Mouse (Mus musculus): ENCODE measurements around the gene Sav1. TPM values are rescaled to one million over a fixed set of nuclear protein-coding genes. Genes with fewer than 3 reads are reported as not detected.

The Sav1 gene
- polyA plus RNA-seq, 1 experiment from 2014 or later, result 2.7 TPM

DNA sequence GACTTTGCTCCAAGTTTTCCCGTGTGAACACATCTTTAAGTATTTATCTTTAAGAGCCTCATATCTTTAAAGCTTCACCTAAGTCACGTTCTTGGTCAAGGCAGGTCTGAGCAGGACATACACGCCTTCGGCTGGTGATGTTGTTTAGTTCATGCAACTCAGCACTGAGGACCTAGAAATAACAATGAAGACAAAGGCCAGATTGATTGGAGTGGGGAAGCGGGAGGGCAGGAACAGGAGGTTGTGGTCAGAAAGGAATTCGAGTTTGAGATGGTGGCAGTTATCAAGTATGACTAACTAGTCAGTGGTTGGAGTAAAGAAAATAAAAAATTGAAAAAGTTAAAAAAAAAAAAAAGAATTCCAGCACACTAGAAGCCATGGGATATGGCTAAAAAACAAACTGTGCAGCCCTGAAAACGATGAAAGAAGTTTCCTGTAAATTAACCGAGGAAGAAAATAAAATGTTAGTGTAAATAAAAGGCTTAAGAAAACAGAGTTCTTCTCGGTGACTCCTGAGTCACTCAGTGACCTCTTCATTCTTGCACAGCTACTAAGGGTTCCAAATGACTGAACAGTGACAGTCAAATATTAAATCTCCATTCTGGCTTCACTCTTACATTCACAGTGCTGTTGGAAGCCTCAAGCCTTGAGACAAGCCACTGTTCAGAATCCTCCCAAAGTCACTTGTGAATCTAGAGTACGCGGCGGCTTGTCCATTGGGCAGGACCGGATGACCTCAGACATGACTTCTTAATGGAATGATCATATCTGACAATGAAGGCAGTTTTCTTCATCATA lies 11.6 kb upstream of the Sav1 start:
- ATAC-seq (ENCODE audit: low read depth), result no peak
- Histone ChIP-seq H3K36me3 (ENCODE audit: control insufficient read depth, insufficient read depth, low read length) (no peaks in the 10 kb centered on the region), H3K27me3 (ENCODE audit: control insufficient read depth, insufficient read depth, low read length) (no peaks in the 10 kb centered on the region), H3K9me3 (ENCODE audit: control insufficient read depth, low read length) (no peaks in the 10 kb centered on the region), H3K4me3 (ENCODE audit: low read depth, low read length) (no peak overlapping the region), H3K9ac (replicated peaks; ENCODE audit: low read depth, low read length) (no peak overlapping the region), H3K4me2 (ENCODE audit: low read depth, low read length) (no peak overlapping the region), H3K27ac (ENCODE audit: low read depth, low read length) (no peak overlapping the region), H3K4me1 (ENCODE audit: control insufficient read depth, insufficient read depth, low read length) (no peaks in the 10 kb centered on the region)
- 89% methylated on average over 13 of the region's 13 CpGs for WGBS

DNA sequence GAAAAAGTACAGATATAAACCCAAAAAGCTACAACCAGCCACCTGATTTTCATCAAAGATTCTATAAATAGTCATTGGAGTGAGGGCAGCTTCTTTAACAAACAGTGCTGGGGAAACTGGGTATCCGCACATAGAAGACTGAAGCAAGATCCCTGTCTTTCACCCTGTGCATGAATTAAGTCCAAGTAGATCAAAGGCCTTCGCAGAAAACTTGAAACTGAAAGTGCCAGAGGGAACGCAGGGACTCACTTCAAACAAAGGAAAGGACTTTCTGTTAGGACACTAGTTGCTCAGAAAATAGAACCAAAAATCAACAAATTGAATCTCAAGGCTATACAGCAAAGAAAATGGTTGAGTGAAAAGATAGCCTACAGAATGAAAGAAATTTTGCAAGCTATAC lies 8.6 kb upstream of the Sav1 start:
- WGBS, result 82% methylated on average over 3 of the region's 3 CpGs
- Histone ChIP-seq H3K27me3 (ENCODE audit: control insufficient read depth, insufficient read depth, low read length) (no peaks in the 10 kb centered on the region), H3K9me3 (ENCODE audit: control insufficient read depth, low read length) (no peaks in the 10 kb centered on the region), H3K4me1 (ENCODE audit: control insufficient read depth, insufficient read depth, low read length) (no peaks in the 10 kb centered on the region), H3K9ac (replicated peaks; ENCODE audit: low read depth, low read length) (no peak overlapping the region), H3K27ac (ENCODE audit: low read depth, low read length) (no peak overlapping the region), H3K36me3 (ENCODE audit: control insufficient read depth, insufficient read depth, low read length) (no peaks in the 10 kb centered on the region), H3K4me2 (ENCODE audit: low read depth, low read length) (no peak overlapping the region), H3K4me3 (ENCODE audit: low read depth, low read length) (no peak overlapping the region)
- ATAC-seq (ENCODE audit: low read depth), result no peak

DNA sequence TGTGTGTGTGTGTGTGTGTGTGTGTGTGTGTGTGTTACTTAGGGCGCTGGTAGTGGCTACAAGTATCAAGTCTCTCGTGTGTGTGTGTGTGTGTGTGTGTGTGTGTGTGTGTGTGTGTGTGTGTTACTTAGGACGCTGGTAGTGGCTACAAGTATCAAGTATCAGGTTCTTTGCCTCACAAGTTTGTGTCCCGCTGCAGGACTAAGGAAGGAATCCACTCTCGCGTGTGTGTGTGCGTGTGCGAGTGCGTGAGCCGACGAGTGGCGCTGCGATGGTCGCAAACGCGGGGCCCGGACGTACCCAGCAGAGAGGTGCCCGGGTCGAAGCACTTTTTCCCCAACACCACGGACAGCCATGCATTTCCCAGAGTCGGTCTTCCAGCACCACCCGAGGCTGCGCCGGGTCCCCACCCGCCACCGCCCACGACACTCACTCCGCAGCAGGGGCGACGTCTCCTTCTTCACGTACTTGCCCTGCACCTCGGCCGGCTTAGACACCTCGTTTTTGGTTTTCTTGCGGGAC lies 500 bp downstream of the Sav1 start:
- Histone ChIP-seq H3K4me3 (ENCODE audit: low read depth, low read length) (peak overlapping the region; percentile 92), H3K4me2 (ENCODE audit: low read depth, low read length) (peak overlapping the region; percentile 59), H3K27ac (ENCODE audit: low read depth, low read length) (peak overlapping the region; percentile 91), H3K4me1 (ENCODE audit: control insufficient read depth, insufficient read depth, low read length) (peaks cover 10% of the 10 kb centered on the region), H3K9me3 (ENCODE audit: control insufficient read depth, low read length) (no peaks in the 10 kb centered on the region), H3K27me3 (ENCODE audit: control insufficient read depth, insufficient read depth, low read length) (no peaks in the 10 kb centered on the region; the same call in 1 of the 2 replicates), H3K9ac (replicated peaks; ENCODE audit: low read depth, low read length) (peak overlapping the region; percentile 90), H3K36me3 (ENCODE audit: control insufficient read depth, insufficient read depth, low read length) (peaks cover 14% of the 10 kb centered on the region; the same call in 1 of the 2 replicates)
- ATAC-seq (ENCODE audit: low read depth), result peak; percentile 67
- under 1% methylated on average over 32 of the region's 36 CpGs for WGBS

DNA sequence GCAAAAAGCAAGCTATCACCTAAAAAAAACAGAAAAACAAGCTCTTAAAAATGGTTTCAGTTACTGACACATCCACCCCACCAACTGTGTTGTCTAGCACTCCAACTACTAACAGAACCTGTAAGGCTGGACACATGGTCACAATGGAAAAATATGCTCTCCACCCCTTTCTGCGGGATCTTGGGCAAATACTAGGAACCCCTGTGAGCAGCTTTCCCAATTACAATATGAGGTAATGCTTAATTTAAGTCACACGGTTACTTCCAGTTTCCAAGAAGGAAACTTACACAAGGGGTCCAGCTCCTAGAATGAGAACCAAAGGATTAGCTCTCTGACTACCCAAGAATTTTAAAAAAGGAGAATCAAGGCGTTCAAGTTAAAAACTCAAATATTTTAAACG lies 1.3 kb downstream of the Sav1 start:
- H3K4me1 ChIP-seq (ENCODE audit: control insufficient read depth, insufficient read depth, low read length), result peaks cover 10% of the 10 kb centered on the region
- ATAC-seq (ENCODE audit: low read depth), result no peak
- H3K9me3 ChIP-seq (ENCODE audit: control insufficient read depth, low read length), result no peaks in the 10 kb centered on the region
- peak overlapping the region; percentile 59 for H3K4me2 ChIP-seq (ENCODE audit: low read depth, low read length)
- 39% methylated on average over 4 of the region's 4 CpGs for WGBS
- no peak overlapping the region for H3K27ac ChIP-seq (ENCODE audit: low read depth, low read length)
- H3K27me3 ChIP-seq (ENCODE audit: control insufficient read depth, insufficient read depth, low read length), result no peaks in the 10 kb centered on the region; the same call in 1 of the 2 replicates
- peaks cover 15% of the 10 kb centered on the region; the same call in 1 of the 2 replicates for H3K36me3 ChIP-seq (ENCODE audit: control insufficient read depth, insufficient read depth, low read length)
- peak overlapping the region; percentile 92 for H3K4me3 ChIP-seq (ENCODE audit: low read depth, low read length)
- no peak overlapping the region; the same call in 1 of the 2 replicates for H3K9ac ChIP-seq (replicated peaks; ENCODE audit: low read depth, low read length)

DNA sequence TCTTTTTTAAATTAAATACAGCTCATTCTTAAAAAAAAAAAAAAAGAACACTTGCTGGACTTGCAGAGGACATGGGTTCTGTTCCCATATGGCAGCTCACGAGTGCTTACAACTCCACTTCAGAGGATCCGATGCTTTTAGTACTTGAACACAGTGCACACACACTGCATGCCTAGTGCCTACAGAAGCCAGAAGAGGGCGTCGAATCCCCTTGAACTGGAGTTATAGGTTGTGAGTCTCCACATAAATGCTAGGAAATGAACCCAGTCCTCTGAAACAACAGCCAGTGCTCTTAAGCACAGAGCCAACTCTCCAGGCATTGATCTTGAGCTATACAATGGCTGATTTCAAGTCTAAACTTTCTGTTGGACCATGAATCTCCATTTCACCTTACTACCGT lies 3.9 kb downstream of the Sav1 start:
- 79% methylated on average over 5 of the region's 5 CpGs for WGBS

DNA sequence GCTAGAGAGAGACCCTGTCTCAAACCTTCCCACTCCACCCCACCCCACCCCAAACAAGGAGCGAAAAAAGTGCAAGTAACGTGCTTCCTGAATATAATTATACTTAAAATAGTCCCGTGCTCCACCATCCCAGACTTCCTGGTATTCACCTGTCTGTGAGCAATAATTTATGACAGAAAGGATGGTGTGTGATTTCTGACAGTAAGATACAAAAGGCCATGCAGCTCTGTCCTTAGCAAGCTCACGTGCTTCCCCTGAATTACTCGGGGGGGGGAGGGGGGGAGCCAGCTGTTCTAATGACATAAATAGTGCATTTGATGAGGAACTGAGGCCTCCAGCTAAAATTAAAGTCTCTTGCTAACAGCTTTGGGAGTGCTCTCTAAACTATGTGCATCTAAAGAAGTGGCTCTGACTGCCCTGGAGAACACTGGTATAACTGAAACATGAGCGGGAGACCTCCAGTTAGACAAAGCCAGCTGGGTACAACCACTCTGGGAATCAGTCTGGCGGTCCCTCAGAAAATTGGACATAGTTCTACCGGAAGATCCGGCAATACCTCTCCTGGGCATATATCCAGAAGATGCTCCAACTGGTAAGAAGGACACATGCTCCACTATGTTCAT lies 9.3 kb downstream of the Sav1 start:
- H3K27ac ChIP-seq (ENCODE audit: low read depth, low read length), result 0 out of 2 replicates have a peak overlapping the region, but pooled peaks have one; percentile 10
- no peak overlapping the region for H3K4me2 ChIP-seq (ENCODE audit: low read depth, low read length)
- peaks cover 4% of the 10 kb centered on the region; the same call in 1 of the 2 replicates for H3K4me1 ChIP-seq (ENCODE audit: control insufficient read depth, insufficient read depth, low read length)
- no peak overlapping the region for H3K4me3 ChIP-seq (ENCODE audit: low read depth, low read length)
- H3K27me3 ChIP-seq (ENCODE audit: control insufficient read depth, insufficient read depth, low read length), result no peaks in the 10 kb centered on the region
- no peak overlapping the region for H3K9ac ChIP-seq (replicated peaks; ENCODE audit: low read depth, low read length)
- no peak for ATAC-seq (ENCODE audit: low read depth)
- H3K9me3 ChIP-seq (ENCODE audit: control insufficient read depth, low read length), result no peaks in the 10 kb centered on the region
- H3K36me3 ChIP-seq (ENCODE audit: control insufficient read depth, insufficient read depth, low read length), result peaks cover 9% of the 10 kb centered on the region; the same call in 1 of the 2 replicates
- WGBS, result 39% methylated on average over 9 of the region's 9 CpGs

More for the DNA sequence above, 3.9 kb downstream of the Sav1 start:
- Histone ChIP-seq H3K4me3 (ENCODE audit: low read depth, low read length) (no peak overlapping the region), H3K36me3 (ENCODE audit: control insufficient read depth, insufficient read depth, low read length) (peaks cover 17% of the 10 kb centered on the region; the same call in 1 of the 2 replicates), H3K4me2 (ENCODE audit: low read depth, low read length) (no peak overlapping the region), H3K4me1 (ENCODE audit: control insufficient read depth, insufficient read depth, low read length) (peaks cover 10% of the 10 kb centered on the region), H3K9ac (replicated peaks; ENCODE audit: low read depth, low read length) (no peak overlapping the region), H3K9me3 (ENCODE audit: control insufficient read depth, low read length) (no peaks in the 10 kb centered on the region), H3K27ac (ENCODE audit: low read depth, low read length) (no peak overlapping the region), H3K27me3 (ENCODE audit: control insufficient read depth, insufficient read depth, low read length) (no peaks in the 10 kb centered on the region; the same call in 1 of the 2 replicates)
- ATAC-seq (ENCODE audit: low read depth), result no peak

DNA sequence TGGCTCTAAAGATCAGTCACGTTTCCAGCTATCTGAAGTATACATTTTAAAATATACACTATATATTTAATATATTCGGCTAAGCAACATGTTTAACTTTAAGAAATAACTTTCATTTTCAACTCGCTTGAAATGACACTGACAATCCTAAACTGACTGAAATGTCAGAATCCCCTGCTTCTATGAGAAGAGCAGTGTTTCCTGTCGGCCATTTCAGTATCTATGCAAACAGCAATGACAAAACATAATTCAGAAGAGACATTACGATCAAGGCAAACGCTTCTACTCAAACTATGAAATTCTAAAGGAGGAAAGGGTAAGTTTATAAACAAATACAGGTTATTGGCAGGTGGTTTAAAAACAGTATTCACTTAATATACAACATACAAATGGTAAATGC lies 10.1 kb downstream of the Sav1 start:
- Histone ChIP-seq H3K27ac (ENCODE audit: low read depth, low read length) (no peak overlapping the region), H3K36me3 (ENCODE audit: control insufficient read depth, insufficient read depth, low read length) (peaks cover 3% of the 10 kb centered on the region; the same call in 1 of the 2 replicates), H3K27me3 (ENCODE audit: control insufficient read depth, insufficient read depth, low read length) (no peaks in the 10 kb centered on the region), H3K9me3 (ENCODE audit: control insufficient read depth, low read length) (no peaks in the 10 kb centered on the region), H3K4me3 (ENCODE audit: low read depth, low read length) (no peak overlapping the region), H3K9ac (replicated peaks; ENCODE audit: low read depth, low read length) (no peak overlapping the region), H3K4me1 (ENCODE audit: control insufficient read depth, insufficient read depth, low read length) (peaks cover 4% of the 10 kb centered on the region; the same call in 1 of the 2 replicates), H3K4me2 (ENCODE audit: low read depth, low read length) (no peak overlapping the region)
- ATAC-seq (ENCODE audit: low read depth), result no peak
- WGBS, result 88% methylated on average over 6 of the region's 6 CpGs

DNA sequence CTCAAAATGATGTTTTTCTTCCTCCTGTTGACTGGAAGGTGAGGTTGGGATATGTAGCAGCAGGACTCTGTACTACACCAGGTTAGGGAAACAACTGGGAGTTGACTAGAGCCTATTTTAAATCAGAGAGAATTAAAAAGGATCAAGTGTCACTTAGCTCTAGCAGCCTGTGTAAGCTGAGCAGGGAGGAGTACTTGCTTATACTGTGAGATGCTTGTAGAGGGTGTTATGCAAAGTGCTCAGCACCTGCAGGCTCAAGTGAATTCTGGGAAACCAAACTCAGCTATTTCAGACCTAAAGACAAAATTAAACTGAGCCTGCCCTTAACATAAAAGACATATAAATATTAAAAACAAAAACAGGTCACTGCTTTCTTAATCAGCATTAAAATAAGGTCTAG lies 13.1 kb downstream of the Sav1 start:
- peaks cover 3% of the 10 kb centered on the region; the same call in 1 of the 2 replicates for H3K36me3 ChIP-seq (ENCODE audit: control insufficient read depth, insufficient read depth, low read length)
- ATAC-seq (ENCODE audit: low read depth), result no peak
- H3K9ac ChIP-seq (replicated peaks; ENCODE audit: low read depth, low read length), result no peak overlapping the region
- H3K4me1 ChIP-seq (ENCODE audit: control insufficient read depth, insufficient read depth, low read length), result peaks cover 4% of the 10 kb centered on the region; the same call in 1 of the 2 replicates
- H3K4me2 ChIP-seq (ENCODE audit: low read depth, low read length), result no peak overlapping the region
- H3K4me3 ChIP-seq (ENCODE audit: low read depth, low read length), result no peak overlapping the region
- no peaks in the 10 kb centered on the region for H3K27me3 ChIP-seq (ENCODE audit: control insufficient read depth, insufficient read depth, low read length)
- no peaks in the 10 kb centered on the region for H3K9me3 ChIP-seq (ENCODE audit: control insufficient read depth, low read length)
- no peak overlapping the region for H3K27ac ChIP-seq (ENCODE audit: low read depth, low read length)

DNA sequence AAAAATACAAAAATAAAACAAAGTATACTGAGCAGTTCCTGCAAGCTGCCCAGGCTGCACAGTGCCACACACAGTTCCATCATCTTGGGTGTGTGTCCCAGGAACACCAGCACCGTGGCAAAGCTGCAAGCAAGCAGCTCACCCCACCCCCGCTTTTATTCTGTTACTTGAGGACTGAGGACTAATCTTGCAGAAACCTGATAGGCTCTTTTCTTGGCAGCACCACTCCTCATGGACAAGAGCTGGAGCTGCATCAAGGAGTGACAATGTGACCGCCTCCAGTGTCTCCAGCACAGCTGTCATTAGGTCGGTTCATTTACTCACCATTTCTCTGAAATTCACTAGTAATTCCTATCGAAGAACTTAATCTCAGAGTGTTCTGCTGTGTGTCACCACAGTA lies 18.6 kb downstream of the Sav1 start:
- 87% methylated on average over 5 of the region's 5 CpGs for WGBS
- Histone ChIP-seq H3K9ac (replicated peaks; ENCODE audit: low read depth, low read length) (no peak overlapping the region), H3K4me1 (ENCODE audit: control insufficient read depth, insufficient read depth, low read length) (no peaks in the 10 kb centered on the region), H3K36me3 (ENCODE audit: control insufficient read depth, insufficient read depth, low read length) (peaks cover 30% of the 10 kb centered on the region), H3K27ac (ENCODE audit: low read depth, low read length) (no peak overlapping the region), H3K9me3 (ENCODE audit: control insufficient read depth, low read length) (no peaks in the 10 kb centered on the region), H3K27me3 (ENCODE audit: control insufficient read depth, insufficient read depth, low read length) (no peaks in the 10 kb centered on the region), H3K4me2 (ENCODE audit: low read depth, low read length) (no peak overlapping the region), H3K4me3 (ENCODE audit: low read depth, low read length) (no peak overlapping the region)
- ATAC-seq (ENCODE audit: low read depth), result no peak
